Mouse (Mus musculus) hindbrain, embryonic 11.5 days (tissue): Measurements from ENCODE around the gene Cdc14a. TPM values are rescaled to one million over a fixed set of nuclear protein-coding genes. Genes with fewer than 3 reads are reported as not detected.
A peak's percentile ranks its signal among the peaks of the same experiment; 100 is the strongest.

ENCODE experiments used
- ATAC-seq: fragments of 200-750 bp; cut with Nextera tagmentation; 2 replicates; pipeline ENCODE4 v1.8.0; 2017; ENCODE audit warnings: mild to moderate bottlenecking, moderate TSS enrichment, moderate library complexity; ENCODE audit not compliant: low FRiP score
- DNase-seq: peaks from one replicate; pipeline ENCODE4 v3.0.0-alpha.2; 2015; ENCODE audit warnings: low spot score
- H3K27ac ChIP-seq: fragments of 300-500 bp; sonication (generic); 2 replicates; pipeline ENCODE4 v1.5.1; 2014; ENCODE audit warnings: mild to moderate bottlenecking, low read depth, low read length
- H3K27me3 ChIP-seq: fragments of 300-500 bp; sonication (generic); 2 replicates; pipeline ENCODE4 v1.6.1; 2014; ENCODE audit warnings: mild to moderate bottlenecking, low read length, moderate library complexity, mixed read lengths; ENCODE audit not compliant: control insufficient read depth, insufficient read depth
- H3K36me3 ChIP-seq: fragments of 300-500 bp; sonication (generic); 2 replicates; pipeline ENCODE4 v1.6.1; 2014; ENCODE audit warnings: mild to moderate bottlenecking, low read length, moderate library complexity, mixed read lengths; ENCODE audit not compliant: control insufficient read depth, insufficient read depth
- H3K4me1 ChIP-seq: fragments of 300-500 bp; sonication (generic); replicated peaks from 2 replicates; pipeline ENCODE4 v1.6.1; 2014; ENCODE audit warnings: low read length, mixed read lengths; ENCODE audit not compliant: control insufficient read depth, insufficient read depth
- H3K4me2 ChIP-seq: fragments of 300-500 bp; sonication (generic); replicated peaks from 2 replicates; pipeline ENCODE4 v1.6.1; 2014; ENCODE audit warnings: mild to moderate bottlenecking, low read depth, low read length
- H3K4me3 ChIP-seq: fragments of 300-500 bp; sonication (generic); 2 replicates; pipeline ENCODE4 v1.5.1; 2014; ENCODE audit warnings: low read depth, low read length
- H3K9ac ChIP-seq: fragments of 300-500 bp; sonication (generic); 2 replicates; pipeline ENCODE4 v1.6.1; 2014; ENCODE audit warnings: low read depth, low read length
- H3K9me3 ChIP-seq: fragments of 300-500 bp; sonication (generic); 2 replicates; pipeline ENCODE4 v1.6.1; 2016; ENCODE audit warnings: low read length; ENCODE audit not compliant: control insufficient read depth
- WGBS: fragments of 180-500 bp; shearing (Covaris S2); extraction: QIAGEN DNeasy Blood & Tissue Kit; methylation state at CpG from one replicate; pipeline ENCODE4 v1.1.7; 2014; 5-methylcytosine and 5-hydroxymethylcytosine counted together
- polyA plus RNA-seq: library from polyadenylated mRNA; unstranded; fragments of >200 nt; fragmentation: Nextera tagmentation; extraction: Ambion mirVana; gene quantifications from 2 replicates; pipeline ENCODE4 v1.2.1, GENCODE M21; 2014

Cdc14a gene
- polyA plus RNA-seq, 1 experiment from 2014 or later: 14.1 TPM

DNA sequence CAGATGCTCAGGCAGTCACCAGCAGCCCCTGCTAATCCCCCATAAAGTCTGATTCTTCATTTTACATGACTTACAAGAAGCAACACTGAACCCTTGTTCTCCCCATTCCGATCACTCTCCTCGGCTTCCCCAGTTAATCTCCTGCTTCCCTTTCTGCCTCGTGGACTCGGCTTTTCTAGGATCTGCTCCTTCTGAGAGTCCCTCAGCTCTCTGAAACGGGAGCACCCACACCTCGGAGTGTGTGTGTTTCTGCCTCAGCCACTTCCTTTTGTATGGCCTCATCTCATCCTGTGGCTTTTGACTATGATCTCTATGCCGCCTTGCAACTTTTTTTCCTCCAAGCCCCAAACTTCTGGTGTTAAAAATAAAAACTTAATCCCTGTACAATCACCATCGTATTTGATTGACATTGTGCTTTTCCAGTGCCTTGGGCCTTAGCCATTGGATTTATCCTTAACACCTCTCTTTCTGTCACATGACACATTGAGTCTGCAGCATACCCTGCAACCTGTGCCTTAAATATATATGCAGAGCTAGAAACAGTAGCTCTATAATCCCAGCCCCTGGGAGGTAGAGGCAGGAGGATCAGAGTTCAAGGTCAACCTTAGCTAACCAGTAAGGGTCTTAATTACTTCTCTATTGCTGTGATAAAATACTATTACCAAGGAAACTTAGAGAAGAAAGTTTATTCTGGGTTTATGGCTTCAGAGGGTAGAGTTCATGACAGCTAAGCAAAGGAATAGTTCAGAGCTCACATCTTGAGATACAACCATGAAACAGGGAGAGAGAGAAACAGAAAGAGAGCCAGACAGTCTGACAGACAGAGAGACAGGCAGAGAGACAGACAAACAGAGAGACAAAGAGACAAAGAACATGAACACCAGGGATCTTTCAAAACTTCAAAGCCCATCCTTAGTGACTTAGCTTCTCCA is 16.5 kb upstream of the Cdc14a start:
- Histone ChIP-seq H3K36me3 (no peaks in the 10 kb centered on the region), H3K4me1 (no peaks in the 10 kb centered on the region), H3K9me3 (no peaks in the 10 kb centered on the region), H3K27ac (no peak overlapping the region), H3K9ac (no peak overlapping the region), H3K4me3 (no peak overlapping the region), H3K27me3 (no peaks in the 10 kb centered on the region), H3K4me2 (no peak overlapping the region)
- ATAC-seq (no peak), DNase-seq (no peak)
- 76% methylated on average over 8 of the region's 8 CpGs for WGBS

DNA sequence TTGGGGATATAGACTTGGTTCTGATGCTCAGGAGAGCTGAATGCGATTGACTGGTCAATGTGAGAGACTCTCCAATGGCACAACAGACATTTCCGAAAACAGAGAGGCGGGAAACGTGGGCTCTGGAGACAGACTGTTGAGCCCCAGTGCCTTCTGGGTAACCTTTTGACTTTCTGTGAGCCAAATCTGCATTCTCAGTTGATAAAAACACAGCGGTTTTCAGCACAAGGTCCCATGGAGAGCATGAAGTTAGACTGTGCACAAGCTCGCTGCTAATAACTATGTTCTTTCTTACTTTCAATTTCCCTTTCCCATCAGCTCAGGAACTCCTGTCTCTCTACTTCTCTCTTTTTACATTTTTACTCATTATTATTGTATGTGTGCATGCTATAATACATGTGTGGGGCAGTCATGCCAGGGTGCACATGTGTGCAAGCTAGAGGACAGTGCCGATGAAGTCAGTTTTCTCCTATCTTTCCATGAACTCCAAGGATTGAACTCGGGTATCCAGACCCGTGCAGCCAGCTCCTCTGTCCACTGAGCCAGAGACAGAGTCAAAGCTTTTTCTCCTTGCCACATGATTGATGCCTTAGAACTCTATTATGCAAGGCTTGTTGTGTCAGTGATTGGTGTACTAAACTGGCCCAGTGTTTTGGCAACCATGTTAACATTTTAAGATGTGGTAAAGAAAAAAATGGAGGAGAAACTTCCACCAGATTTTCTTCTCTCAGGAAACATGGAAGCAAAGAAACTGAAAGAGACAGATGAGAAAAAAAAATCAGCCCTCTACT is 13.2 kb upstream of the Cdc14a start:
- Histone ChIP-seq H3K27me3 (no peaks in the 10 kb centered on the region), H3K9me3 (no peaks in the 10 kb centered on the region), H3K4me1 (no peaks in the 10 kb centered on the region), H3K4me3 (no peak overlapping the region), H3K27ac (no peak overlapping the region), H3K4me2 (no peak overlapping the region), H3K36me3 (no peaks in the 10 kb centered on the region), H3K9ac (no peak overlapping the region)
- ATAC-seq: no peak
- WGBS: 85% methylated on average over 9 of the region's 9 CpGs
- no peak for DNase-seq

DNA sequence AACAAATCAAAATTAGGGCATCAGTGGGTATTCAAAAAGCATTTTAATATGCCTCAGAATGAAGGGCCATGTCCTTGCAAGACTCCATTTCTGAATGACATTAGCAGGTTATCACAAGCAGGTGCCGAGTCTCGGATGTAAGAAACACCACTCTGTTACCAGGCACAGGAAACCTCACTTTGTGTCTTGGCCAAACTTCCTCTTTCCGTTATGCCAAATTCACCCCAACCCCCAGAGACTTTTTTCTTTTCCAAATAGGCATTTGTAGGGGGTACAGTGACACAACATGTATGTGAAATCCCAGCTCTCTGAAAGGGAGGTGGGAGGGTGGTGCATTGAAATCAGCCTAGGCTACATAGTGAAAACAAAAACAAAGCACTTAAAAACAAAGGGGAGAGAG is 12.3 kb upstream of the Cdc14a start:
- 84% methylated on average over 3 of the region's 3 CpGs for WGBS
- Histone ChIP-seq H3K27me3 (no peaks in the 10 kb centered on the region), H3K36me3 (no peaks in the 10 kb centered on the region), H3K4me2 (no peak overlapping the region), H3K9ac (no peak overlapping the region), H3K27ac (no peak overlapping the region), H3K4me1 (no peaks in the 10 kb centered on the region), H3K4me3 (no peak overlapping the region), H3K9me3 (no peaks in the 10 kb centered on the region)
- ATAC-seq (no peak), DNase-seq (no peak)

DNA sequence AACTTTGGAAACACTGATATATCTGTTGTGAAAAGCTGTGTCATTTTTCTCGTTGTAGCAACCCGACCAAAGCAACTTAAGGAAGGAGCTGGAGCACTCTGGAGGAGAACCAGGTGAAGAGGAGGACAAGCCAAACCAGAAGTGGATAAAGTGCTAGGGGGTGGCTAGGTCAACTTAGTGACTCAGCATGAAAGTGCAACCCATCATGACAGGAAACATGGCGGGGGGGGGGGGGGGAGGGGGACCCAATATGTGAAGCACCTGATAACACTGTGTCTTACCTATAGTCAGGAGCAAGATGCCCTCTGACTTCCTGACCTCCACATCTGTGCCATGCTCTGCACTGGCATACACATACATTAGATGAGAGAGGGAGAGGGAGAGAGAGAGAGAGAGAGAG is 10.9 kb upstream of the Cdc14a start:
- Histone ChIP-seq H3K27me3 (no peaks in the 10 kb centered on the region), H3K27ac (no peak overlapping the region), H3K4me1 (no peaks in the 10 kb centered on the region), H3K4me2 (no peak overlapping the region), H3K4me3 (no peak overlapping the region), H3K9ac (no peak overlapping the region), H3K9me3 (no peaks in the 10 kb centered on the region), H3K36me3 (no peaks in the 10 kb centered on the region)
- WGBS: 88% methylated on average over 2 of the region's 3 CpGs
- ATAC-seq (no peak), DNase-seq (no peak)

DNA sequence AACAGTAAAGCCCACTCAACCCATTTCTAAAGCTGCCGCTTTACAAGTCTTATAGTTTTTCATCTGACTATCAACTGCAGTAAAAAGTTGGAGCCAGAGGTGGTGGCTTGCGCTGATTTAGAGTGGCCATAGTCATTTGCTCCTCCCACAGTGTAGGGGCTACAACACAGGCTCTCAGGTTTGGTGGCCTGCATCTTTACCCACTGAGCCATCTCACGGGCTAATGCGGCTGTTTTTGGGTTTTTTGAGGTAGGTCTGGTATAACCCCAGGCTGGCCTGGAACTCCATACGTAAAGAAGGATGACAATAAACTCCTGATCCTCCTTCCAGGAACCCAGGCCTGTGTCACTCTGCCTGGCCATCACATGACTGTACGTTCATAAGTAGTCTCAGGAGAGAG is 2.1 kb upstream of the Cdc14a start:
- WGBS: 97% methylated on average over 6 of the region's 6 CpGs

DNA sequence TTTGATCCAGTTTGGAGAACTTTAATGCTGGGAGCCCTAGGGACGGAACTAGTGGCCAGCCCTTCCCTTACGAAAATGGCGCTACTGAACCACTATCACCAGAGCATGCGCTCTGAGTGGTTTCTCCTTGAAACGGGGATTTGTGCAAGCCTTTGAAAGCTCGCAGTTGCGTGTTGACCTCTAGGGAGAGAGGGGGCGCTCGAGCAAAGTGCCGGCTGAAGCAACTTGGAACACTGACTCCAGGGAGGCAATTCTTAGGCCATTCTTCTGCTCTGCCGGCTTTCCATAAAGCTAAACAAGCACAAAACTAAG is 1.1 kb upstream of the Cdc14a start:
- Histone ChIP-seq H3K27ac (peak overlapping the region; percentile 90), H3K9me3 (no peaks in the 10 kb centered on the region), H3K4me3 (peak overlapping the region; percentile 82), H3K4me1 (no peaks in the 10 kb centered on the region; the same call in 1 of the 2 replicates), H3K36me3 (no peaks in the 10 kb centered on the region), H3K9ac (peak overlapping the region; percentile 65), H3K27me3 (no peaks in the 10 kb centered on the region), H3K4me2 (peak overlapping the region; percentile 90)
- DNase-seq: peak; percentile 90
- peak; percentile 57 for ATAC-seq
- 0% methylated on average over 11 of the region's 11 CpGs for WGBS

More for the DNA sequence above, 2.1 kb upstream of the Cdc14a start:
- Histone ChIP-seq H3K27me3 (no peaks in the 10 kb centered on the region), H3K9ac (no peak overlapping the region), H3K27ac (no peak overlapping the region), H3K4me2 (no peak overlapping the region), H3K4me1 (no peaks in the 10 kb centered on the region; the same call in 1 of the 2 replicates), H3K4me3 (no peak overlapping the region), H3K9me3 (no peaks in the 10 kb centered on the region), H3K36me3 (no peaks in the 10 kb centered on the region)
- DNase-seq: no peak
- ATAC-seq: no peak

DNA sequence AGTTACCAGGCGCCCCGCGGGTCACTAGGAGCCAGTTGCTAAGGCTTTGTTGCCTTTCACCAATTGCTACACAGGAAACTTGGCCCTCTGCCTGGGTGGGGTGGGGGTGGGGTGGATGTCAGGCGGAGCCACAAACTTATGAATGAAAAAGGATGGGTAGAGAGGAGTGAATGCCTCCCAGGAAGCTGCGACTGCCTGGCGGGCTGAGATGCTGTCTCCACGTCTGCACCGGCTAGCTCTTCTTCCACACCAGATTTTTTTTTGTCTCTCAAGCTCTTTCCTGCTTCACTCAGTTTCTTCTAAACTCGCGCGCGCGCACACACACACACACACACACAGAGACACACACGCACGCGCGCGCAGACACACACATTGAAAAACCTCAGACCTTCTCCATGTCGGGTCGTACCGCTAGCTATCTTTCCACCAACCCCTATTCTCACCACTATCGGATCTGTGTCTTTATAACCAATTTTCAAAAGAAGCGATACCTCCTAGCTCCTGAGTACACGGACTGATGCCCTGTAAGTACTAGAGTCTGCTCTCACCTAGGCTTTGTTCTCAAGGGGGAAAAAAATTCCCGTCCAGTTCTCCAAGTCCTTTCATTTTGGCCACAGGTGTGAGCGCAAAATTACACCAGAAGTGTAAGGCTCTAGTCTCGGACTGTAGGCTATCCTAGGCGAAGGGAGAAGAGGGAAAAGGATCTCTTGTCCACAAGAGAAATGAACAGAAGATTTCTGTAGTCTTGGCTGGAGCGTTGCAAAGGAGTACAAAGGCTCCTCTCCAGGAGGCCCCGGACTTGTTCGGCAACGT is 534 bp upstream of the Cdc14a start:
- Histone ChIP-seq H3K27me3 (no peaks in the 10 kb centered on the region), H3K27ac (peak overlapping the region; percentile 90), H3K4me2 (peak overlapping the region; percentile 90), H3K36me3 (no peaks in the 10 kb centered on the region), H3K9me3 (no peaks in the 10 kb centered on the region), H3K4me1 (no peaks in the 10 kb centered on the region; the same call in 1 of the 2 replicates), H3K4me3 (peak overlapping the region; percentile 82), H3K9ac (peak overlapping the region; percentile 65)
- under 1% methylated on average over 32 of the region's 32 CpGs for WGBS
- no peak for DNase-seq
- ATAC-seq: peak; percentile 20

DNA sequence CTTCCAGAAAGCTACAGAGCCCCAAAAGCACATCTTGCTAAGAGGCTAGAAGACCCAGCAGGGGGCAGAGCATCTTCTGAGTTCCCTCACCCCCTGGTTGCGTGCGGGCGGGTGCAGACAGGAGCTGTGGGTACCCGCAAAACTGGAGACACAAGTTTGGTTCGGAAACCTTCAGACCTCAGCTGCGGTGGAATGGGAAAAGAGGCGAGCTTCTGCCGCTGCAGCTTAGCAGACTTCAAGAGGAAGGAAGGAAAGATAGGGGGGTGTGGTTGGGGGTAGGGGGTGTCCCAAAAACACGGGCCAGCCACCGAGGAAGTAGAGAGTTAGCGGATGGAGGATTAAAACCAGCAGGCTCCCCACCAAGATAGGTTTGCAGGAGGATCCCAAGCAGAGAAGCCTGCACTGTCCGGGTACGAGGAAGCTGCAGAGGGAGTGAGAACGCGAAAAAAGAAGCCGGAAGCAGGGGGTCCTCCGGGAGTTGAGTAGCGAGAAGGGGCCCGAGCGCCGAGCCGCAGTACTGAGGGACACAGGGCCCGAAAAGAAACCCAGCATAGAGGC is 958 bp downstream of the Cdc14a start:
- 0% methylated on average over 23 of the region's 23 CpGs for WGBS
- Histone ChIP-seq H3K36me3 (no peaks in the 10 kb centered on the region), H3K9me3 (no peaks in the 10 kb centered on the region), H3K27me3 (no peaks in the 10 kb centered on the region), H3K9ac (peak overlapping the region; percentile 84), H3K4me1 (no peaks in the 10 kb centered on the region; the same call in 1 of the 2 replicates), H3K4me2 (peak overlapping the region; percentile 90), H3K27ac (peak overlapping the region; percentile 90), H3K4me3 (peak overlapping the region; percentile 82)
- peak; percentile 33 for ATAC-seq
- DNase-seq: peak; percentile 81
